Mouse (Mus musculus) neural tube, embryonic 13.5 days (tissue): ENCODE measurements around the gene Sema4b. TPM values are rescaled to one million over a fixed set of nuclear protein-coding genes. Genes with fewer than 3 reads are reported as not detected.

Experiments
- ATAC-seq: fragments of 200-750 bp; cut with Nextera tagmentation; 2 replicates; pipeline ENCODE4 v1.8.0; 2017; ENCODE audit warnings: low read depth, mild to moderate bottlenecking, moderate TSS enrichment, moderate library complexity
- H3K27ac ChIP-seq: fragments of 300-500 bp; sonication (generic); replicated peaks from 2 replicates; pipeline ENCODE4 v1.5.1; 2015; ENCODE audit warnings: moderate library complexity, mild to moderate bottlenecking, inconsistent platforms
- H3K27me3 ChIP-seq: fragments of 300-500 bp; sonication (generic); 2 replicates; pipeline ENCODE4 v1.6.1; 2015; ENCODE audit warnings: mild to moderate bottlenecking, inconsistent platforms
- H3K36me3 ChIP-seq: fragments of 300-500 bp; sonication (generic); 2 replicates; pipeline ENCODE4 v1.6.1; 2015; ENCODE audit warnings: mild to moderate bottlenecking, inconsistent platforms
- H3K4me1 ChIP-seq: fragments of 300-500 bp; sonication (generic); replicated peaks from 2 replicates; pipeline ENCODE4 v1.6.1; 2015; ENCODE audit warnings: inconsistent platforms
- H3K4me2 ChIP-seq: fragments of 300-500 bp; sonication (generic); 2 replicates; pipeline ENCODE4 v1.6.1; 2015; ENCODE audit warnings: inconsistent platforms, mild to moderate bottlenecking, moderate library complexity
- H3K4me3 ChIP-seq: fragments of 300-500 bp; sonication (generic); 2 replicates; pipeline ENCODE4 v1.5.1; 2015; ENCODE audit warnings: mild to moderate bottlenecking, inconsistent platforms
- H3K9ac ChIP-seq: fragments of 300-500 bp; sonication (generic); 2 replicates; pipeline ENCODE4 v1.6.1; 2015; ENCODE audit warnings: moderate library complexity, mild to moderate bottlenecking, inconsistent platforms
- H3K9me3 ChIP-seq: fragments of 300-500 bp; sonication (generic); 2 replicates; pipeline ENCODE4 v1.6.1; 2016; ENCODE audit warnings: inconsistent platforms
- WGBS: fragments of 180-500 bp; shearing (Covaris S2); methylation state at CpG from one replicate; pipeline ENCODE4 v1.1.7; 2015; 5-methylcytosine and 5-hydroxymethylcytosine counted together
- polyA plus RNA-seq: library from polyadenylated mRNA; unstranded; fragments of >200 nt; fragmentation: Nextera tagmentation; extraction: Ambion mirVana; gene quantifications from 2 replicates; pipeline ENCODE4 v1.2.1, GENCODE M21; 2015

Gene Sema4b
- polyA plus RNA-seq, 1 experiment from 2014 or later, result 23.2 TPM

GRCm38 (mm10) chr7:80209669-80210068 is 23.0 kb downstream of the Sema4b start:
- H3K4me1 ChIP-seq, result peaks cover 56% of the 10 kb centered on the region
- H3K36me3 ChIP-seq, result peaks cover 17% of the 10 kb centered on the region
- no peak overlapping the region for H3K27ac ChIP-seq
- H3K9me3 ChIP-seq, result no peaks in the 10 kb centered on the region
- ATAC-seq, result no peak
- H3K4me3 ChIP-seq, result no peak overlapping the region
- no peaks in the 10 kb centered on the region for H3K27me3 ChIP-seq
- WGBS, result 76% methylated on average over 6 of the region's 6 CpGs
- no peak overlapping the region for H3K9ac ChIP-seq
- H3K4me2 ChIP-seq, result no peak overlapping the region

- Histone ChIP-seq H3K4me3 (no peak overlapping the region), H3K9me3 (no peaks in the 10 kb centered on the region), H3K4me1 (peaks cover 57% of the 10 kb centered on the region), H3K27ac (no peak overlapping the region), H3K36me3 (peaks cover 24% of the 10 kb centered on the region), H3K4me2 (no peak overlapping the region), H3K27me3 (no peaks in the 10 kb centered on the region), H3K9ac (no peak overlapping the region)
- WGBS, result 92% methylated on average over 4 of the region's 4 CpGs
- ATAC-seq, result no peak
Measured at GRCm38 (mm10) chr7:80210982-80211381, 24.3 kb downstream of the Sema4b start.

GRCm38 (mm10) chr7:80213604-80214003 is 27.0 kb downstream of the Sema4b start:
- H3K4me1 ChIP-seq, result peaks cover 33% of the 10 kb centered on the region
- WGBS, result 93% methylated on average over 7 of the region's 7 CpGs
- no peak overlapping the region for H3K4me2 ChIP-seq
- H3K27me3 ChIP-seq, result no peaks in the 10 kb centered on the region
- no peak overlapping the region for H3K4me3 ChIP-seq
- H3K9ac ChIP-seq, result no peak overlapping the region
- peaks cover 50% of the 10 kb centered on the region for H3K36me3 ChIP-seq
- H3K9me3 ChIP-seq, result no peaks in the 10 kb centered on the region
- H3K27ac ChIP-seq, result no peak overlapping the region
- no peak for ATAC-seq

- Histone ChIP-seq H3K27me3 (no peaks in the 10 kb centered on the region), H3K9ac (0 out of 2 replicates have a peak overlapping the region, but pooled peaks have one; percentile 53), H3K4me2 (no peak overlapping the region), H3K9me3 (no peaks in the 10 kb centered on the region), H3K36me3 (peaks cover 59% of the 10 kb centered on the region), H3K4me1 (peaks cover 25% of the 10 kb centered on the region), H3K27ac (peak overlapping the region; percentile 81), H3K4me3 (no peak overlapping the region)
- no peak for ATAC-seq
- WGBS, result 89% methylated on average over 8 of the region's 8 CpGs
Measured at GRCm38 (mm10) chr7:80214459-80214858, 27.8 kb downstream of the Sema4b start.

GRCm38 (mm10) chr7:80215398-80215797 is 28.8 kb downstream of the Sema4b start:
- Histone ChIP-seq H3K4me3 (no peak overlapping the region), H3K36me3 (peaks cover 68% of the 10 kb centered on the region), H3K4me2 (no peak overlapping the region), H3K9me3 (no peaks in the 10 kb centered on the region), H3K4me1 (peaks cover 18% of the 10 kb centered on the region), H3K27ac (peak overlapping the region; percentile 81), H3K27me3 (no peaks in the 10 kb centered on the region), H3K9ac (peak overlapping the region; percentile 53; the same call in 1 of the 2 replicates)
- WGBS, result 32% methylated on average over 4 of the region's 4 CpGs
- ATAC-seq, result peak; percentile 71

- no peak overlapping the region for H3K27ac ChIP-seq
- ATAC-seq, result 0 out of 2 replicates have a peak, but pooled peaks have one; percentile 19
- H3K27me3 ChIP-seq, result no peaks in the 10 kb centered on the region
- WGBS, result 58% methylated on average over 8 of the region's 8 CpGs
- no peak overlapping the region for H3K4me3 ChIP-seq
- H3K9me3 ChIP-seq, result no peaks in the 10 kb centered on the region
- peaks cover 80% of the 10 kb centered on the region for H3K36me3 ChIP-seq
- peak overlapping the region; percentile 26; the same call in 1 of the 2 replicates for H3K9ac ChIP-seq
- H3K4me1 ChIP-seq, result peaks cover 12% of the 10 kb centered on the region
- no peak overlapping the region for H3K4me2 ChIP-seq
Measured at GRCm38 (mm10) chr7:80216566-80216965, 29.9 kb downstream of the Sema4b start.

GRCm38 (mm10) chr7:80218666-80219065 is 32.0 kb downstream of the Sema4b start:
- H3K4me3 ChIP-seq, result no peak overlapping the region
- no peaks in the 10 kb centered on the region for H3K9me3 ChIP-seq
- H3K27ac ChIP-seq, result no peak overlapping the region
- peaks cover 86% of the 10 kb centered on the region for H3K36me3 ChIP-seq
- H3K9ac ChIP-seq, result no peak overlapping the region
- no peaks in the 10 kb centered on the region for H3K27me3 ChIP-seq
- WGBS, result 94% methylated on average over 9 of the region's 9 CpGs
- no peak for ATAC-seq
- no peak overlapping the region for H3K4me2 ChIP-seq
- peaks cover 12% of the 10 kb centered on the region for H3K4me1 ChIP-seq

GRCm38 (mm10) chr7:80220237-80220797 is 33.7 kb downstream of the Sema4b start:
- Histone ChIP-seq H3K27me3 (no peaks in the 10 kb centered on the region), H3K4me2 (no peak overlapping the region), H3K9ac (no peak overlapping the region), H3K4me1 (peaks cover 4% of the 10 kb centered on the region), H3K4me3 (no peak overlapping the region), H3K36me3 (peaks cover 96% of the 10 kb centered on the region), H3K27ac (no peak overlapping the region), H3K9me3 (no peaks in the 10 kb centered on the region)
- WGBS, result 92% methylated on average over 9 of the region's 9 CpGs
- ATAC-seq, result no peak

GRCm38 (mm10) chr7:80221179-80221750 is 34.6 kb downstream of the Sema4b start:
- no peak overlapping the region for H3K27ac ChIP-seq
- no peak overlapping the region for H3K4me3 ChIP-seq
- no peak for ATAC-seq
- no peaks in the 10 kb centered on the region for H3K9me3 ChIP-seq
- H3K36me3 ChIP-seq, result peaks cover 95% of the 10 kb centered on the region
- no peaks in the 10 kb centered on the region for H3K27me3 ChIP-seq
- no peak overlapping the region for H3K4me2 ChIP-seq
- 80% methylated on average over 4 of the region's 4 CpGs for WGBS
- no peak overlapping the region for H3K9ac ChIP-seq
- no peaks in the 10 kb centered on the region for H3K4me1 ChIP-seq

- Histone ChIP-seq H3K27me3 (no peaks in the 10 kb centered on the region; the same call in 1 of the 2 replicates), H3K36me3 (peaks cover 59% of the 10 kb centered on the region), H3K27ac (no peak overlapping the region), H3K4me1 (peaks cover 10% of the 10 kb centered on the region), H3K9me3 (no peaks in the 10 kb centered on the region), H3K9ac (no peak overlapping the region), H3K4me2 (no peak overlapping the region), H3K4me3 (no peak overlapping the region)
- WGBS, result 98% methylated on average over 4 of the region's 4 CpGs
- no peak for ATAC-seq
Measured at GRCm38 (mm10) chr7:80227065-80227464, 40.4 kb downstream of the Sema4b start.

GRCm38 (mm10) chr7:80230196-80230595 is 43.6 kb downstream of the Sema4b start:
- no peak for ATAC-seq
- WGBS, result 16% methylated on average over 6 of the region's 6 CpGs
- H3K4me3 ChIP-seq, result no peak overlapping the region
- no peak overlapping the region for H3K4me2 ChIP-seq
- no peaks in the 10 kb centered on the region for H3K9me3 ChIP-seq
- H3K27me3 ChIP-seq, result no peaks in the 10 kb centered on the region; the same call in 1 of the 2 replicates
- peaks cover 31% of the 10 kb centered on the region for H3K36me3 ChIP-seq
- H3K27ac ChIP-seq, result no peak overlapping the region
- H3K4me1 ChIP-seq, result peaks cover 33% of the 10 kb centered on the region
- H3K9ac ChIP-seq, result no peak overlapping the region

- H3K9ac ChIP-seq, result peak overlapping the region; percentile 68
- no peaks in the 10 kb centered on the region for H3K9me3 ChIP-seq
- peak overlapping the region; percentile 91 for H3K4me2 ChIP-seq
- H3K4me1 ChIP-seq, result peaks cover 37% of the 10 kb centered on the region
- ATAC-seq, result peak; percentile 54
- no peaks in the 10 kb centered on the region; the same call in 1 of the 2 replicates for H3K27me3 ChIP-seq
- under 1% methylated on average over 29 of the region's 29 CpGs for WGBS
- peak overlapping the region; percentile 70 for H3K4me3 ChIP-seq
- no peak overlapping the region for H3K27ac ChIP-seq
- H3K36me3 ChIP-seq, result peaks cover 14% of the 10 kb centered on the region
Measured at GRCm38 (mm10) chr7:80231971-80232488, 45.4 kb downstream of the Sema4b start.
